Mouse (Mus musculus) stomach, adult 2 months (tissue): ENCODE results near the gene Notch1. TPM values are rescaled to one million over a fixed set of nuclear protein-coding genes. Genes with fewer than 3 reads are reported as not detected.

Experiments
- polyA plus RNA-seq: library from polyadenylated mRNA; depleted of rRNA; stranded (reverse); fragments of >200 nt; gene quantifications from 2 replicates; pipeline ENCODE4 v1.2.3, GENCODE M21; 2012; rRNA removed

The Notch1 gene
- 10.8 and 17.6 TPM in 2 replicates for polyA plus RNA-seq

DNA sequence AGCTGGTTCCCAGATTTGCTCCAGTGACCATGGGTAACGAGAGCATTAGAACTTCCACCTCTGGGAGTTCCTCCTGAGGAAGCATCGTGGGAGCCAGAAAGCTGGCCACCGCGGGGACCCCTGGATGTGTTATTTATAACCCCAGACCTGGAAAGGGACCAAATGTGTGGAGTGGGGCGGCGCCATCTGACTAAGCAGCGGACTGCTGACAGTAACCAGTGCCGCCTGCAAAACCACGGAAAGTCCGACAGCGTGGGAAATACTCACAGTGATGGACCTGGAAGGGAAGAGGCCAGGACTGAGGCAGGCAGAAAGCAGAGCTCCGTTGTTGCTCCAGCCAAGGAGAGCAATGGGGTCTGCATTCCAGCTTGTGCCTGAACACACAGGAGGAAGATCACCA, at the start of gene Notch1:
TSS of gene Notch1 (minus strand) at position 389 of the 400 bp plus-strand sequence.

DNA sequence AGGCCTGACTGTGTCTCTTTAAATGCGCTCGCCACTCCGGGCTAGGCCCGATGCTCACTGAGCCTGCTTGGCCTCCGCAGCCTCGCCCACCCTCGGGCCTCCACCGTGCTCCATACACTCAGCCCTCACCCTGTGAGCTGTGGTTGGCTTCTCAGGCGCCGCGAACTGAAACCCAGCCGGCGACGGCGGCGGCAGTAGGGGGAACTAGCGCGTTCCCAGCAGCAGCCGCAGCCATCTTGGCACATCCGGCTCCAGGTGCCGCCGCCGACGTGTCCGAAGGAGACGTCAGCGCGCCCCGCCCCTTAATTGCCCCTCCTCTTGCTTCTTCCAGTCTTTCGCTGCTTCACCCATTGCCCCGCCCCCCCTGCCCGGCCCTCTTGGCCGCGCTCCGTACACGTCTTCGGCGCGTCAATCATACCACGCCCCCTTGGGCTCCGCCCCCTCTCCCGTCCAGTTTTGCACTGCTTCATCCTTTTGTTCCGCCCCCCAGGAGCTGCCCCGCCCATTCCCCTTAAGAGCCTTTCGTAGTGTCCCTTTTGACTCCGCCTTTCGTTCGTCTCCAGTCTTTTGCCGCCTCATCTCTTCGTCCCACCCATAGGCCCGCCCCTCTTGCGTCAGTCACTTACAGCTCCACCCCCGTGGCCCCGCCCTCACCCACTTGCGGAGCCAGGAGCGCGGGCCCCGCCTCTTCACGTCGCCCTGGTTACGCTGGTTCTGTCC, 71.4 kb downstream of the Notch1 start, which contains the start of gene Sec16a:
TSS of gene Sec16a (minus strand) at position 271 of the 720 bp plus-strand sequence.

DNA sequence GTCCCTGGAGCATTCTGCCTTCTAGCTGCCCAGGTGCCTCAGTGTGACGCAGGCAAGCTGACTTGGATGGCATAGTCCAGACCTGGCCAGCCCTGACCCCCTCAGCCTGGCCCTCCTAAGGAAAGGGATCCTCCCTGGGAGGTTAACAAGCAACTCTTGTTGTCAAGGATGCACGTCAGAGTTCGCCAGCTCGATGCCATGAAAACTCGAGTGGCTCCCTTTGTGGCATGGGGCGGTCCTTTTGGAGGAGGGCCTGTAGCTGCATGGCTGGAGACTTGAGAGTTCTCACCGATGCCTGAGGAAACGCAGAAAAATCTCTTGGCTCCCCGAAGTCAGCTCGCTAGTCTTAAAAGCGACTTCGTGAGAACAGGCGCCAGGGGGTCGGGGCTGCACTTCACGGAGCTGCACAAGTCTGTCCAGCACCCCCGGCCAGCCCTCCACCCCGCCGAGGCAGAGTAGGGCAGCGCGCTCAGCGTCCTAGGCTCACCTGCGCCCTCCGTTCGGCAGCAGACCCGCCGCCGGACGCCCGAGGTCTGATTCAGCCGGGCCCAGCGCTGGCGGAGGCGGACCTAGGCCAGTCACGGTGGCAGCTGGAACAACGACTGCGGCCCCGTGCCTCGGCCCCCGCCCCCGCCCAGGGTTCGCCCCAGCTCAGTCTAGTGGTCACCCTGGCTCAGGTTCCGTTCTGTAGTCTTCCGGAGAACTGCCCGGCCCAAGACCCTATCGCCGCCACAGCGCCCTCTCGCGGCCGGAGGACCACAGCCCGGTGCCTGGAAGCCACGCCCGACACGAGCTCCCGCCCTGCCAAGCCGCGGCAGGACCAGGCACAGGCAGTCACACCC, 107.7 kb downstream of the Notch1 start, which contains the start of gene Inpp5e:
TSS of gene Inpp5e (minus strand) at position 689 of the 842 bp plus-strand sequence.

Other genes starting within 250 kb of the Notch1 start
- gene Ccdc187, start 222.1 kb downstream of the Notch1 start, polyA plus RNA-seq = 0.48 and 0.97 TPM in 2 replicates
- gene Gpsm1, start 201.1 kb downstream of the Notch1 start, polyA plus RNA-seq = 11.7 and 17.3 TPM in 2 replicates
- 15.0 and 20.4 TPM in 2 replicates for gene Dnlz, start 164.6 kb downstream of the Notch1 start, polyA plus RNA-seq
- gene Card9, start 155.7 kb downstream of the Notch1 start, polyA plus RNA-seq = 2.2 and 3.2 TPM in 2 replicates
- gene Snapc4, start 136.0 kb downstream of the Notch1 start, polyA plus RNA-seq = 18.8 and 20.6 TPM in 2 replicates
- 29.6 and 29.9 TPM in 2 replicates for gene Entr1, start 127.3 kb downstream of the Notch1 start, polyA plus RNA-seq
- gene Pmpca, start 127.3 kb downstream of the Notch1 start, polyA plus RNA-seq = 11.5 and 16.4 TPM in 2 replicates
- 7.3 and 11.0 TPM in 2 replicates for gene Inpp5e, start 107.5 kb downstream of the Notch1 start, polyA plus RNA-seq
- gene Sec16a, start 71.4 kb downstream of the Notch1 start, polyA plus RNA-seq = 37.5 and 46.3 TPM in 2 replicates
- gene Egfl7, start 63.4 kb upstream of the Notch1 start, polyA plus RNA-seq = 132 and 149 TPM in 2 replicates
- not detected in 2 replicates for gene Gm20532, start 70.0 kb upstream of the Notch1 start, polyA plus RNA-seq
- 99.1 and 128 TPM in 2 replicates for gene Agpat2, start 87.8 kb upstream of the Notch1 start, polyA plus RNA-seq
- gene Fam69b, start 111.8 kb upstream of the Notch1 start, polyA plus RNA-seq = 8.1 and 11.9 TPM in 2 replicates
- gene Lcn4, start 154.6 kb upstream of the Notch1 start, polyA plus RNA-seq = not detected in 2 replicates